Mouse (Mus musculus) heart, postnatal 14 days (tissue): ENCODE results near the gene Galk2. TPM values are rescaled to one million over a fixed set of nuclear protein-coding genes. Genes with fewer than 3 reads are reported as not detected.

ENCODE experiments used
- total RNA-seq, 2 experiments: library from RNA; stranded (reverse); gene quantifications; 2 replicates each; pipeline ENCODE4 v1.2.3; 2021

The Galk2 gene
- total RNA-seq, 2 experiments from 2014 or later = 12.0 to 14.0 TPM

Other genes with a start within 250 kb of the Galk2 start
- gene Cep152, start 234.0 kb upstream of the Galk2 start, total RNA-seq = 1 to 10 TPM; 2.1 TPM
- 10 to 100 TPM; 57.6 to 59.5 TPM for gene Eid1, start 186.0 kb upstream of the Galk2 start, total RNA-seq
- gene Shc4, start 135.0 kb upstream of the Galk2 start, total RNA-seq = under 1 TPM; 0.34 to 0.72 TPM
- gene Secisbp2l, start 76.2 kb upstream of the Galk2 start, total RNA-seq = 10 to 100 TPM; 30.3 to 32.8 TPM
- gene Cops2, start within 50 bp of the Galk2 start, total RNA-seq = 10 to 100 TPM; 74.7 to 90.3 TPM
- gene Fgf7, start 175.5 kb downstream of the Galk2 start, total RNA-seq = 1 to 10 TPM in 1 of 2 experiments, under 1 TPM in 1; 0.59 to 1.2 TPM